Mouse (Mus musculus) spleen, adult 2 months (tissue): ENCODE results near the gene Vwa8.

Experiments used
- CTCF ChIP-seq: fragments of 200-500 bp; IDR thresholded peaks from 2 replicates; pipeline ENCODE4 v1.5.1; 2011; ENCODE audit warnings: mild to moderate bottlenecking, inconsistent platforms; ENCODE audit not compliant: insufficient read depth, insufficient read length, insufficient replicate concordance; ENCODE audit errors: extremely low read depth
- POLR2A ChIP-seq: fragments of 200-500 bp; IDR thresholded peaks from 2 replicates; pipeline ENCODE4 v1.6.1; 2011; ENCODE audit warnings: low read depth, low read length, inconsistent platforms

GRCm38 (mm10) chr14:79227955-79228354 lies 379.1 kb downstream of the Vwa8 start:
- no peak for TF ChIP-seq CTCF
- no peak for TF ChIP-seq POLR2A
